Mouse (Mus musculus) liver, embryonic 14.5 days (tissue): Measurements from ENCODE around the gene Tdrd12. TPM values are rescaled to one million over a fixed set of nuclear protein-coding genes. Genes with fewer than 3 reads are reported as not detected.
"Not testable (repeated sequence)": the region's sequence is repeated elsewhere in the genome, so short reads cannot be mapped to it uniquely, and the experiment has no call there.

Experiments used
- ATAC-seq: fragments of 200-750 bp; cut with Nextera tagmentation; 2 replicates; pipeline ENCODE4 v1.8.0; 2017; ENCODE audit warnings: moderate number of reproducible peaks, mild to moderate bottlenecking, moderate library complexity; ENCODE audit not compliant: insufficient read depth
- DNase-seq, 3 experiments: peaks; one replicate each; pipeline ENCODE4 v3.0.0-alpha.2; 2012 to 2013; ENCODE audit warnings: low read depth in 3 of 3, low spot score in 3 of 3
- H3K27ac ChIP-seq: fragments of 300-500 bp; sonication (generic); 2 replicates; pipeline ENCODE4 v1.5.1; 2014; ENCODE audit warnings: moderate library complexity, mild to moderate bottlenecking, control low read depth, inconsistent platforms
- H3K27me3 ChIP-seq: fragments of 300-500 bp; sonication (generic); 2 replicates; pipeline ENCODE4 v1.6.1; 2014; ENCODE audit warnings: mild to moderate bottlenecking, low read length, moderate library complexity; ENCODE audit not compliant: control insufficient read depth, insufficient read depth
- H3K36me3 ChIP-seq: fragments of 300-500 bp; sonication (generic); replicated peaks from 2 replicates; pipeline ENCODE4 v1.6.1; 2014; ENCODE audit warnings: low read depth; ENCODE audit not compliant: control insufficient read depth, insufficient read depth
- H3K4me1 ChIP-seq, 2 experiments: fragments of 200-500 bp in 1 of 2; fragments of 300-500 bp in 1 of 2; sonication (generic) in 1 of 2; replicated peaks; 2 replicates each; pipeline ENCODE4 v1.6.1; 2012 to 2014; ENCODE audit warnings: antibody characterized with exemption in 1 of 2, inconsistent platforms in 1 of 2, low read length in 1 of 2; ENCODE audit not compliant: control insufficient read depth in 2 of 2, insufficient read depth in 2 of 2
- H3K4me2 ChIP-seq: fragments of 300-500 bp; sonication (generic); 2 replicates; pipeline ENCODE4 v1.6.1; 2014; ENCODE audit warnings: low read depth, mild to moderate bottlenecking, control low read depth, moderate library complexity
- H3K4me3 ChIP-seq, 2 experiments: fragments of 200-500 bp in 1 of 2; fragments of 300-500 bp in 1 of 2; sonication (generic) in 1 of 2; 2 replicates each; pipeline ENCODE4 v1.5.1; 2012 to 2014; ENCODE audit warnings: low read depth in 2 of 2, low read length in 2 of 2, mild to moderate bottlenecking in 2 of 2, control low read depth in 1 of 2, inconsistent platforms in 1 of 2, moderate library complexity in 1 of 2; ENCODE audit not compliant: insufficient read depth in 1 of 2
- H3K9ac ChIP-seq: fragments of 300-500 bp; sonication (generic); replicated peaks from 2 replicates; pipeline ENCODE4 v1.6.1; 2014; ENCODE audit warnings: mild to moderate bottlenecking, control low read depth, moderate library complexity
- H3K9me3 ChIP-seq: fragments of 300-500 bp; sonication (generic); 2 replicates; pipeline ENCODE4 v1.6.1; 2016; ENCODE audit warnings: low read length, mixed read lengths; ENCODE audit not compliant: control insufficient read depth
- CTCF ChIP-seq: IDR thresholded peaks from 2 replicates; pipeline ENCODE4 v1.5.1; 2016; ENCODE audit warnings: antibody characterized with exemption, low read depth, control low read depth
- EP300 ChIP-seq: IDR thresholded peaks from 2 replicates; pipeline ENCODE4 v1.6.1; 2016; ENCODE audit warnings: antibody characterized with exemption, low read depth
- WGBS: fragments of 180-500 bp; shearing (Covaris S2); extraction: QIAGEN DNeasy Blood & Tissue Kit; methylation state at CpG from one replicate; pipeline ENCODE4 v1.1.7; 2014; ENCODE audit not compliant: insufficient replicate concordance; 5-methylcytosine and 5-hydroxymethylcytosine counted together
- polyA plus RNA-seq, 2 experiments: library from polyadenylated mRNA; depleted of rRNA in 1 of 2; stranded (reverse) in 1 of 2; unstranded in 1 of 2; fragments of >200 nt; fragmentation: Nextera tagmentation in 1 of 2; extraction: Ambion mirVana in 1 of 2; gene quantifications; 2 replicates each; pipeline versions ENCODE4 v1.2.1 to v1.2.3; 2012 to 2014

Gene Tdrd12
- polyA plus RNA-seq, 2 experiments, result 0.10 TPM; not detected in 1

DNA sequence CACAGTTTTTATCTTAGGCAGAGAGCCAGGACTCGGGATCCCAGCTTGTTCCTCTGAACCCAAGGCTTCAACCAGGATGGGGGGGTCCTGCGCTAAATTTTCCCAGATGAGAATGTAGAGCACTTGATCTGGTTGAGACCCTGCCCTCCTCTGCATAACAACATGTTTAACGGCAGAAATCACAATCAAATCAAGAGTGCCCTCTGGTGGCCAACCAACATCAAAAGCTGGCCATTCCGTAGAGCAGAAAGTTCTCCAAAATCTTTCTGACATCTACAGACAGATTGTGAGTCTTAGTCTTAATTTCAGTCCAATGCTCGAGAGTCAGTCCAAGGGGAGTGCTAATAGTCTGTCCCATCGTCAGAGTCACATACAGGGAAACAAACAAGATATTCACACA lies 33.3 kb upstream of the Tdrd12 start:
- not testable (repeated sequence) for H3K4me1 ChIP-seq, H3K9ac ChIP-seq, H3K27me3 ChIP-seq, ATAC-seq, H3K4me2 ChIP-seq, H3K27ac ChIP-seq, H3K36me3 ChIP-seq, H3K9me3 ChIP-seq, DNase-seq, H3K4me3 ChIP-seq
- TF ChIP-seq CTCF, result peak; percentile 60
- WGBS, result 15% methylated on average over 6 of the region's 6 CpGs

DNA sequence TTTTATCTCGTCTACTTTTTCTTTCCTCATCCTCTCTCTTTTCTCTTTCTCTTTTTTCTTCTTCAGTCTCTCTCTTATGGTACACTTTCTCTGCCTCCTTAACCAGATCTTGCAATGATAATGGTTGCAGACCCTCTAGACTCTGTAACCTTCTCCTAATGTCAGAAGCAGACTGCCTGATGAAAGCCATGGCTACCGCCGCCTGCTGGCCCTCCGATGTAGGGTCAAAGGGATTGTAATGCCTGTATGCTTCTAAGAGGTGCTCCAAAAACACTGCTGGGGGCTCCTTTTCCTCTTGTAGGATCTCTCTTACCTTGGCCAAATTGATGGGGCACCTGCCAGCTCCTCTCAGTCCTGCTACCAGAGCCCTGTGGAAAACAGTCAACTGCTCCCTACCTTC lies 32.2 kb upstream of the Tdrd12 start:
- not testable (repeated sequence) for H3K27me3 ChIP-seq, H3K4me2 ChIP-seq, DNase-seq, H3K27ac ChIP-seq, H3K36me3 ChIP-seq, H3K4me1 ChIP-seq, ATAC-seq, H3K9ac ChIP-seq, H3K9me3 ChIP-seq, H3K4me3 ChIP-seq
- 61% methylated on average over 4 of the region's 4 CpGs for WGBS
- TF ChIP-seq CTCF, result peak; percentile 65

DNA sequence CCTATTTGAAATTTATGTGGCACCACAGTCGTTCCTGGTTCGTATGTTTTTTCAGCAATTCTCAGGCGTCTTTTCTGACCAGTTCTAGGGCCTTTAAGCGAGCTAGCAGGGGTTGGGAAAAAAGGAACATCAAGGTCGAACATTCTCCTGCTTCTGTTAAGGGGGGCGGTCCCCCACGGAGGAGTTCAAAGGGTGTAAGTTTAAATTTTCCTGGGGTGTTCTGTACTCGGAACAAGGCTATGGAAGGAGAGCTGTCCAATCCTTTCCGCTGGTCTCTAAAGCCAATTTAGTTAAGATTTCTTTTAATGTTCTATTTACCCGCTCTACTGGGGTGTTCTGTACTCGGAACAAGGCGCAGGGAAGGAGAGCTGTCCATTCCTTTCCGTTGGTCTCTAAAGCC lies 28.4 kb upstream of the Tdrd12 start:
- H3K4me1 ChIP-seq, result peaks cover 12 to 19% of the 10 kb centered on the region in 2 experiments
- DNase-seq, H3K9me3 ChIP-seq, H3K4me2 ChIP-seq, ATAC-seq, H3K27ac ChIP-seq, H3K9ac ChIP-seq, H3K4me3 ChIP-seq, H3K27me3 ChIP-seq, H3K36me3 ChIP-seq: not testable (repeated sequence)
- WGBS, result 76% methylated on average over 13 of the region's 13 CpGs

DNA sequence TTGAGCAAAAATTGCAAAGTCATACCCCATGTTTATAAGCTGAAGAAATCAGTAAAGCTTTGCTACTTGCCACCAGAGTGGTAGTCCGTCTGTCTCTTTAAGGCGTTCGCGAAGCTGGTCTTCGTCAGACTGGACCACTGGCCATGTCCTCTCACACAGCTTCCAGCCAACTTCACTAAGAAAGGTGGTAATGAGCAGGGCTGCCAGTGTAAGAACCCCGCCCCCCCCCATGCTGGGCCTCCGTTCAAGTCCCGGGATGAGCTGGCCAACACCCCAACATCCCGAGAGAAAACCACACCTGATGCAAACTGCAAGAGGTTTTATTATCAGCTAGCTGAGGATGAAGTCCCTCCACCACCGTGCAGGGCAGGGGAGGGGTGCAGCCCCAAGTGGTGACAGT lies 27.3 kb upstream of the Tdrd12 start:
- not testable (repeated sequence) for H3K27me3 ChIP-seq, H3K27ac ChIP-seq, H3K4me3 ChIP-seq, DNase-seq, H3K36me3 ChIP-seq, H3K4me2 ChIP-seq, H3K9me3 ChIP-seq, ATAC-seq, H3K9ac ChIP-seq
- 70% methylated on average over 10 of the region's 10 CpGs for WGBS
- H3K4me1 ChIP-seq, result peaks cover 22 to 30% of the 10 kb centered on the region in 2 experiments

DNA sequence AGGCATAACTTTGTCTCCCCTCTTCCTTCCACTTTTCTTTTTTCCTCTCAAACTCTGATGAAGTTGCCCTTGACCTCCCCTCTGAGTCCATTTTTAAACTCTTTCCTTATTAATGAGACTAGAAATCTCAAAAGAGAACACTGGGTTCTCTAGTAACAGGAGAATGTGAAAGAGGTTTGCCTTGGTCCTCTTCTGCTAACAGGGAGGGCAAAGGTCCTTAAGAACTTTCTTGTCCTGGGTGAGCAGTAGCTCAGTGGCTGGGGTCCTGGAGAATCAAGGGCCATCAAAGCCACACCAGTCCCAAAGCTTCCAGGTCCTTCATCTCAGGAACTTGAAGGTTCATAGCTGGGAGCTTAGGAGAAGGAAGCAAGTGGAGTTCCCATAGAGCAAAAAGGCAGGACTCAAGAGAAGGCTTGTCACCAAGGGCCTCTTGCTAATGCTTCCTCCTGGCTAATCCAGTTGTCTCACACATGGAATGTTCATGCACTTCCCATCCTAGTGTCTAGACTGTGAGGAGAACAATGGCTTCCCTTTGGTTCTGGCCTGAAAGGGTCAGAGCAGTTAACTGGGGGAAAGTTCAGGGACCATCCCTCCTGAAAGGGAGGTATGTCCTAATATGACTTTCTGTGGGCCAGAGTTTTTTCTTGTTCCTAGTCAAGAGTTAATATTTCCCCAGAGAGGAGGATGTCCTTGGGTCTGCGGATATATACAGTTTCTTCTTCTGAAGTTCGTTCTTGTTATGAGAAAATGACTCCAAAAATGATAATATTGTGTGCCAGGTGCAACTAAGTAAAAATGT lies 26.7 kb upstream of the Tdrd12 start:
- ATAC-seq (no peak), DNase-seq (no peak)
- TF ChIP-seq CTCF (no peak), EP300 (no peak)
- no peaks in the 10 kb centered on the region for H3K27me3 ChIP-seq
- H3K9ac ChIP-seq, result no peak overlapping the region
- 74% methylated on average over 2 of the region's 2 CpGs for WGBS
- peaks cover 26 to 35% of the 10 kb centered on the region in 2 experiments for H3K4me1 ChIP-seq
- H3K9me3 ChIP-seq, result no peaks in the 10 kb centered on the region
- H3K36me3 ChIP-seq, result no peaks in the 10 kb centered on the region
- no peak overlapping the region for H3K4me3 ChIP-seq
- H3K27ac ChIP-seq, result no peak overlapping the region
- H3K4me2 ChIP-seq, result no peak overlapping the region
